Mouse (Mus musculus): ENCODE measurements around the gene Fkbpl. TPM values are rescaled to one million over a fixed set of nuclear protein-coding genes. Genes with fewer than 3 reads are reported as not detected.

The Fkbpl gene
- polyA plus RNA-seq, 1 experiment from 2014 or later: 15.8 TPM

DNA sequence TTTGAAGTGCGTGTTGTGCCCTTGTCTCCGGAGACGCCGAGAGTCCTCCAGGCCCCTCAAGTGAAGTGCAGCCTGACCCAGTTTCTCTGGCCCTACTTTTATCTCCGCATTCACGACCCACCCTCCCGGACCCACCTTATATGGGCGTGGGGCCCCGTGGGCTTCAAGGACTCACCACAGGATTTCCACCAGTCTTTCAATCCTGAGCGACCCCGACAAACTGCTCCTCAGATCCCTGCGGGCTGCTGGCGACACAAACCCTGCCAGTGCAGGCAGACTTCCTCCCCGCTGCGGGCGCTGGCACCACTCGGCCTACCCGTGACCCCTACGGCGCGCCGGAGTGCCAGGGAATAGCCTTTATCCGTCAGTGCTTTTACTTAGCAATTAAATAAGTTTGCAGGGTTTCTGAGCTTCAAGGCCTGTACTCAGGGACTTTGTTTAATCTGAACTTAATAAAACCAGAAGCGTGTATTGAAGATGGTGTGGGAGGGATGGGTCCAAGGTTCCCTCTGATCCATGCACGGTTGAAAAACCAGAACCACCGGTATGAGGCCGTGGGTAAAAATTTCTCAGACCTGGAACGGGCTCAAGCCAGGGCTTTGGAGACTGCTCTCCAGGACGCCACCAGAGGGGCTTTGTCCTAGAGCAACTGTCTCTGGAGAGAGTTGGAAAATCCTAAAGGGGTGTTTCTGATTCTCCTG lies 16.5 kb upstream of the Fkbpl start, which contains the start of gene Ppt2:
Ppt2 (minus strand) TSS at position 568 of the 701 bp plus-strand sequence.
- peaks cover 9% of the 10 kb centered on the region; the same call in 1 of the 2 replicates for H3K36me3 ChIP-seq
- H3K4me1 ChIP-seq: peaks cover 69% of the 10 kb centered on the region
- H3K9me3 ChIP-seq (replicated peaks): no peaks in the 10 kb centered on the region
- peak within 1 kb of the TSS; percentile 78 for H3K4me3 ChIP-seq (replicated peaks)
- peak within 1 kb of the TSS; percentile 70 for H3K9ac ChIP-seq (replicated peaks)
- H3K27me3 ChIP-seq (replicated peaks): peaks cover 10% of the 10 kb centered on the region; the same call in 1 of the 2 replicates
- peak within 1 kb of the TSS; percentile 93 for H3K27ac ChIP-seq (replicated peaks)
- peak within 1 kb of the TSS; percentile 90 for H3K4me2 ChIP-seq
- peak; percentile 3; the same call in 1 of the 2 replicates for ATAC-seq (ENCODE audit: low FRiP score)
- 6% methylated on average over 29 of the region's 29 CpGs for WGBS

DNA sequence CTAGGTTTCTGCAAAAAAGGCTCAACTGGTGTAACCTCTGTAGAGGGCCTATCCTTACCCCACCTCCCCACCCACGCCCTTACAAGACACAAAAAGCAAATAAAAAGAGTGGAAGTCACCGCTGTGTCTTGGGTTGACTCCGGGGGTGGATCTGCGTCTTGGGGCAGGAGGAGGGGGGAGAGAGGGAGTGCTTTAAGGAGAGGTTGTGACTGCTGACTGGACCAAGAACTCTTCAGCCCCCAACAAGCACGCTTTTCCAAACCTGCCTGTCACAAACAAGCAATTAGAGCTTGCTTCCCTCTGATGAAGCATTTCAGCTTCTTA lies 16.0 kb upstream of the Fkbpl start:
- H3K36me3 ChIP-seq: peaks cover 4% of the 10 kb centered on the region; the same call in 1 of the 2 replicates
- H3K9me3 ChIP-seq (replicated peaks): no peaks in the 10 kb centered on the region
- WGBS: 20% methylated on average over 5 of the region's 5 CpGs
- H3K4me2 ChIP-seq: peak overlapping the region; percentile 90
- H3K4me3 ChIP-seq (replicated peaks): peak overlapping the region; percentile 78
- H3K4me1 ChIP-seq: peaks cover 69% of the 10 kb centered on the region
- no peak for ATAC-seq (ENCODE audit: low FRiP score)
- peaks cover 13% of the 10 kb centered on the region for H3K27me3 ChIP-seq (replicated peaks)
- H3K27ac ChIP-seq (replicated peaks): peak overlapping the region; percentile 93
- H3K9ac ChIP-seq (replicated peaks): peak overlapping the region; percentile 44; the same call in 1 of the 2 replicates

DNA sequence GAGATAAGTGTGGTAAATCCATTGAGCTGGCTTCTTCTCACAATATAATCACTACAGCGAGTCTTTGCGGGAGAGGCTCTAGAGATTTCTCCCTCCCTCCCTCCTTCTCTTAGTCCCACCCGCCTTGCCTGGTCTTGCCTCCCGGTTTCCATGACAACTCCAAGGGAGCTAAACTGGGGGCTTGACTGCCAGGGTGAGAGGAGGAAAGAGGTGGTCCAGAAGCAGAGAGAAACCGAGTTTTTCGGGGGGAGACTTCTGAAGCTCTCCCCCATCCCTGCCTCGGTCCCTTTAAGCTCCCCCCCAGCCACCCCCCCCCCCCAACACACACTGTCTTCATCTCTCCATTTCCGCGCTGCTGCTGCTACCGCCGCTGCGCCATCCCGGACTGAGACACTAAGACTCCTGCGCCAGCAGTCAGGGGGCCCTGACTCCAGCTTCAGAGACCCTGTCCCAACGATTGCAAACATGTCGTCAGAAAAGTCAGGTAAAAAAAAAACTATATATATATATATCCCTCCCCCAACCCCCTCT lies 15.3 kb upstream of the Fkbpl start, which contains the start of gene Prrt1:
Prrt1 (plus strand) TSS at position 313 of the 531 bp plus-strand sequence.
- peak within 1 kb of the TSS; percentile 70 for H3K9ac ChIP-seq (replicated peaks)
- no peaks in the 10 kb centered on the region for H3K9me3 ChIP-seq (replicated peaks)
- peak; percentile 32 for ATAC-seq (ENCODE audit: low FRiP score)
- H3K36me3 ChIP-seq: no peaks in the 10 kb centered on the region
- H3K4me1 ChIP-seq: peaks cover 69% of the 10 kb centered on the region
- WGBS: under 1% methylated on average over 16 of the region's 16 CpGs
- peak within 1 kb of the TSS; percentile 93 for H3K27ac ChIP-seq (replicated peaks)
- H3K27me3 ChIP-seq (replicated peaks): peaks cover 14% of the 10 kb centered on the region
- peak within 1 kb of the TSS; percentile 78 for H3K4me3 ChIP-seq (replicated peaks)
- peak within 1 kb of the TSS; percentile 90 for H3K4me2 ChIP-seq

DNA sequence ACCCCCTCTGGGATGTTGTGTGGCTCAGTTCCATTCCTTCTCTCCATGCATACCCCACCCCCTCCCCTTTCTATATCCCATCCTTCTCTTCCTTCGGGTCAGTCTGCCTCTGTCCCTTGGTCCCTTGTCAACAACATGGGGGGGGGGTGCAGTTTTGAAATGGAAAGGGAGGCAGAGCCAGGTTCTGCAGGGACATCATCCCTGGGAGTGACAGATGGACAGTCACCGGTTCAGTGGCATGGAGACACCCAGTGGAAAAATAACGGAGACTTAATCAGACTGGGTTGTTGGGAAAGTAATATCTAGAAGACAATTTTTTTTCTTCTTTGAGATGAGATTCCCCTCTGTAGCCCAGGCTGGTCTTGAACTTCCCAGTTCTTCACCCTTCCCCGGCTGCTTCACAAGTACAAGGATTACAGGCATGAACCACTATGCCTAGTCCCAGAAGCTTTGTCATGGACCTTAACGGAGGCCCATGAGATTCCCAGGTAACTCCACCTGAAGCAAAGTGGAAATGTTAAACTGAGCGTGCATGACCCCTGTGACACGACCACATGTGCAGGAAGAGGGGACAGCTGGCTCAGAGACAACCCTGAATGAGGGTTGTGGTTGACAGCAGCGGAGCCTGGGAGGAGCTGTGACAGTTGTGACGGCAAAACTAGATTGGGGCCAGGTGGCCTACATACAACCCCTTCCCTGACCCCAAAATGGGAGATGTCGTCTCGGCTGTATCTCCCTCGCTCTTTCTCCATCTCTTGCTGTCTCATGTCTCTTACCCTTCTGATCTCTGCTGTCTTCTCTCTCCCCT lies 14.6 kb upstream of the Fkbpl start:
- ATAC-seq (ENCODE audit: low FRiP score): no peak
- Histone ChIP-seq H3K4me2 (peak overlapping the region; percentile 90), H3K27ac (replicated peaks) (0 out of 2 replicates have a peak overlapping the region, but pooled peaks have one; percentile 93), H3K4me3 (replicated peaks) (peak overlapping the region; percentile 78), H3K36me3 (no peaks in the 10 kb centered on the region), H3K4me1 (peaks cover 69% of the 10 kb centered on the region), H3K9ac (replicated peaks) (peak overlapping the region; percentile 44), H3K27me3 (replicated peaks) (peaks cover 14% of the 10 kb centered on the region), H3K9me3 (replicated peaks) (no peaks in the 10 kb centered on the region)
- WGBS: 15% methylated on average over 12 of the region's 12 CpGs

DNA sequence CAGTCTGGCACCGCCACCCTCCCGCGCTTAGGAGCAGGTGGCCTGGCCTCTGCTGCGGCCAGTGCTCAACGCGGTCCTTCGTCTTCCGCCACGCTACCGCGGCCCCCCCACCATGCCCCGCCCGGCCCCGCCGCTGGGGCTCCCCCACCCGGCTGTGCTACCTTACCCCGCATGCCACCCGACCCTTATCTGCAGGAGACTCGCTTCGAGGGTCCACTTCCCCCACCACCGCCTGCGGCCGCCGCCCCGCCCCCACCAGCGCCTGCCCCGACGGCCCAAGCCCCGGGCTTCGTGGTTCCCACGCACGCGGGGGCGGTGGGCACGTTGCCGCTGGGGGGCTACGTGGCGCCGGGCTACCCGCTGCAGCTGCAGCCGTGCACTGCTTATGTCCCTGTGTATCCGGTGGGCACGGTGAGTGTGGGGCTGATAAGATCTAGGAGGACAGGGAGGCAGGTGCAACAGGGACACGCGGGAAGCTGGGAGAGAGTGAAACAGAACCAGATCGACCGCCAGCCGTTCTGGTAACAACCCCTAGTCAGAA lies 13.7 kb upstream of the Fkbpl start:
- H3K9me3 ChIP-seq (replicated peaks): no peaks in the 10 kb centered on the region
- H3K4me1 ChIP-seq: peaks cover 62% of the 10 kb centered on the region
- H3K27ac ChIP-seq (replicated peaks): no peak overlapping the region
- peaks cover 19% of the 10 kb centered on the region for H3K27me3 ChIP-seq (replicated peaks)
- peak overlapping the region; percentile 90 for H3K4me2 ChIP-seq
- no peaks in the 10 kb centered on the region for H3K36me3 ChIP-seq
- H3K9ac ChIP-seq (replicated peaks): peak overlapping the region; percentile 42
- 2% methylated on average over 45 of the region's 48 CpGs for WGBS
- ATAC-seq (ENCODE audit: low FRiP score): no peak
- peak overlapping the region; percentile 78 for H3K4me3 ChIP-seq (replicated peaks)

DNA sequence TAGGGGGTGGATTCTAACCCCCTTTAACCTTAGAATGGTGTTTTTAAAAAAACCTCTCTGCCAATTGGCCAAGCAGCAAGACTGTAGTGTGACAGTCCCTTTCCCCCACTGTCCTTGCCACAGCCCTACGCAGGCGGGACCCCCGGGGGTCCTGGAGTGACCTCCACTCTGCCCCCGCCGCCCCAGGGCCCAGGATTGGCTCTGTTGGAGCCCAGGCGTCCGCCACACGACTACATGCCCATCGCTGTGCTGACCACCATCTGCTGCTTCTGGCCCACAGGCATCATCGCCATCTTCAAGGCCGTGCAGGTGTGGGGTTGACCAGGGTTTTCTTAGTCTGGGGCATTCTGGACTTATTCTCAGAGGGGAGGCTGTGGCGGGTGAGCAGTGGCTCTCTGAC lies 12.9 kb upstream of the Fkbpl start:
- H3K27ac ChIP-seq (replicated peaks): no peak overlapping the region
- H3K9ac ChIP-seq (replicated peaks): peak overlapping the region; percentile 18
- H3K4me2 ChIP-seq: peak overlapping the region; percentile 90
- 3% methylated on average over 12 of the region's 12 CpGs for WGBS
- peaks cover 54% of the 10 kb centered on the region for H3K4me1 ChIP-seq
- H3K27me3 ChIP-seq (replicated peaks): peaks cover 20% of the 10 kb centered on the region
- H3K9me3 ChIP-seq (replicated peaks): no peaks in the 10 kb centered on the region
- ATAC-seq (ENCODE audit: low FRiP score): no peak
- H3K36me3 ChIP-seq: no peaks in the 10 kb centered on the region
- H3K4me3 ChIP-seq (replicated peaks): peak overlapping the region; percentile 78

DNA sequence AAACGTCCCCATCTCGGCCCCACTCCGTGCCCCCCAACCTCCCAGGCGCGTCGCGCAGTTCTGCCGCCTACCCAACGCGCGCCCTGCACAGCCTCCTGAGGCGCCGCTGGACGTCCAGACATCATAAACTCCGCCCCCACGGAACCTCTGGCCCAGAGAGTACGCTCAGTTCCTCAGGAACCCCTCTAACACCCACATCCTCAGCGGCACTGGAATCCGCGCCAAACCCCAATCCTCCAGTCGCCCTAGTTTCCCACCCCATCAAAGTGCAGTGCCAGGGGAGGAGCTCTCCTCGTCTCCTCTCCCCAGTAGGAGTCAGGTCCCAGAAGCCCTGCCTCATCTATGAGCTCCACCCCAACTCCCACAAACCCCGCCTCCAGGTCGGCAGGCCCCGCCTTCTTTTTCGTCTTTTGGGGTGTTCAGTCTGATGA lies 12.3 kb upstream of the Fkbpl start:
- Histone ChIP-seq H3K4me1 (peaks cover 52% of the 10 kb centered on the region), H3K9ac (replicated peaks) (peak overlapping the region; percentile 18), H3K9me3 (replicated peaks) (no peaks in the 10 kb centered on the region), H3K27me3 (replicated peaks) (peaks cover 20% of the 10 kb centered on the region), H3K4me2 (peak overlapping the region; percentile 90), H3K36me3 (no peaks in the 10 kb centered on the region), H3K4me3 (replicated peaks) (peak overlapping the region; percentile 78), H3K27ac (replicated peaks) (no peak overlapping the region)
- WGBS: 2% methylated on average over 26 of the region's 26 CpGs
- 0 out of 2 replicates have a peak, but pooled peaks have one; percentile 21 for ATAC-seq (ENCODE audit: low FRiP score)

DNA sequence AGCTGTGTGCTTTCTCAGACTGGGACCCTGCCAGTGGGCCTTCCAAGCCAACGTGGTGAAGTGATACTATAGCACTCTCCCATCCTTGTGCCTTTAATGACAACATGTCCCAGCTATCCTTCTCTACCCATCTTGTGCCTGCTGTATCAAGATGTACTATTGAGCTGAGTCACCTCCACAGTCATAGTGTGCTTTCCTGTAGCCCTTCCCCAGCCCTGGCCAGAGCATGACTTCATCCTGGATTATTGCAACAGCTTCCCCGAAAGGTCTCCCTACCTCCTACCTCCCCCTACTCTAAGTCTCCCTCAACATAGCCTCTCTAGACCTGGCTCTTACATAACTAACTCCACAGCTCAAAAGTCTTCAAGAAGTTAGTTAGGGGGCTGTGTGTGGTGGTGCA lies 8.9 kb upstream of the Fkbpl start:
- Histone ChIP-seq H3K9me3 (replicated peaks) (no peaks in the 10 kb centered on the region), H3K27me3 (replicated peaks) (peaks cover 14% of the 10 kb centered on the region), H3K9ac (replicated peaks) (no peak overlapping the region), H3K4me3 (replicated peaks) (no peak overlapping the region), H3K4me1 (peaks cover 25% of the 10 kb centered on the region), H3K27ac (replicated peaks) (no peak overlapping the region), H3K4me2 (no peak overlapping the region), H3K36me3 (no peaks in the 10 kb centered on the region)
- no peak for ATAC-seq (ENCODE audit: low FRiP score)
- 61% methylated on average over 2 of the region's 2 CpGs for WGBS

DNA sequence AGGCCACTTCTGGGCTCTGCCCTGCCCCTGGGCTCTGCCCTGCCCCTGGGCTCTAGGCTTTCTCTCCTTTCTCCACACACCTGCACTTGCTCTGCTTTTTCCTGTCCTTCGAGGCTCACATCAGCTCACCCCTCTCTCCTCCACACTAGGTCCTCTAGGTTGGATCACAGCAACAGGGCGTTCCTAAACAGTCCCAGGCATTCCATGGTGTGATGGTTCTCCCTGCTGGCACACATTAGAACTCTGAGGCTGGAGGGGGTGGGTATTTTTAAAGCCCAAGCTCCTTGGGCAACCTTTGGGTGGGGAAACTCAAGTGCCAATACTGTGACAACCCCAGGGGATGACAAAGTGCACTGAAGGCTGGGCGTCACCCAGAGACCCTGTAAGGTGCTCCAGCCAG lies 7.1 kb upstream of the Fkbpl start:
- H3K4me3 ChIP-seq (replicated peaks): no peak overlapping the region
- no peak for ATAC-seq (ENCODE audit: low FRiP score)
- no peak overlapping the region for H3K4me2 ChIP-seq
- peaks cover 9% of the 10 kb centered on the region for H3K27me3 ChIP-seq (replicated peaks)
- H3K27ac ChIP-seq (replicated peaks): no peak overlapping the region
- H3K4me1 ChIP-seq: peaks cover 15% of the 10 kb centered on the region
- H3K9ac ChIP-seq (replicated peaks): no peak overlapping the region
- no peaks in the 10 kb centered on the region for H3K9me3 ChIP-seq (replicated peaks)
- 70% methylated on average over 3 of the region's 3 CpGs for WGBS
- no peaks in the 10 kb centered on the region for H3K36me3 ChIP-seq

DNA sequence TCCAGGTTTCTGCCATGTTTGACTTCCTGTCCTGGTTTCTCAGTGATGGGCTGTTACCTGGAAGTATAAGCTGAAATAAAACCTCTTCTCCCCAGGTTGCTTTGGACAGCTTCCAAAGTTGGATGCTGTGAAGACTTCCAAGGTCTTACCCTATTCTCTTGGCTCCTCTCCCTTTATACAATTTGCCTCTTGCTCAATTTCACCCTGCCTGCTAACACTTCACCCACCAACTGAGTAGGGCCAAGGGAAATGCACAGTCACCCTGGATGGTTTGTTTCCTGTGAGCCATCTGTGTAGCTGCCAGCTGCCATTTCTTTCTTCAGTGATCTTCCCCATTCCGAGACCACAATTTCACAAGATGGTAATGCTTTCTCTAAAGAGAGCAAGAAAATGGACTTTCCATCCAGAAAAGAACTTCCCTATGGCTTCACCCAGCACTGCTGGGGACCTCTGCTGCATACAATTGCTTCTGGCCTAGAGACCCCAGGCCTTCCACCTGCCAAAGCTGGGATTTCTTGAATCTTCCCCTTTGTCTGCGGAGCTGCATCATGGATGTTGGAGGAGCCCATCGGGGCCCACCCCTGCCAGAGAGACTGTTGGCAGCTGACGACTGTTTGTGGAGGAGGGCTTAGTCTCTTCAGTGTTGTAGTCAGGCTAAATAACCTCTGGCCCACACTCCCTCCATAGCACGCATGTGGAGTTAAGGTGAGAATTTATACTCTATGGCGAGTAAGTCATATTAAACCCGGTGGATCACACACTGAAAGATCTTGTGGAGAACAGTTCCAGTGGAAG lies 4.9 kb upstream of the Fkbpl start:
- Histone ChIP-seq H3K9me3 (replicated peaks) (no peaks in the 10 kb centered on the region), H3K27me3 (replicated peaks) (peaks cover 5% of the 10 kb centered on the region; the same call in 1 of the 2 replicates), H3K9ac (replicated peaks) (no peak overlapping the region), H3K4me1 (peaks cover 14% of the 10 kb centered on the region), H3K27ac (replicated peaks) (0 out of 2 replicates have a peak overlapping the region, but pooled peaks have one; percentile 75), H3K4me2 (no peak overlapping the region), H3K36me3 (no peaks in the 10 kb centered on the region), H3K4me3 (replicated peaks) (no peak overlapping the region)
- WGBS: 84% methylated on average over 7 of the region's 7 CpGs
- ATAC-seq (ENCODE audit: low FRiP score): no peak
